Mouse (Mus musculus) kidney, embryonic 15.5 days (tissue): ENCODE data around the gene Kcnd3. TPM values are rescaled to one million over a fixed set of nuclear protein-coding genes. Genes with fewer than 3 reads are reported as not detected.

ENCODE experiments used
- ATAC-seq: fragments of 200-750 bp; cut with Nextera tagmentation; replicated peaks from 2 replicates; pipeline ENCODE4 v1.8.0; 2017; ENCODE audit warnings: moderate TSS enrichment; ENCODE audit not compliant: low FRiP score
- H3K27ac ChIP-seq: fragments of 300-500 bp; sonication (generic); 2 replicates; pipeline ENCODE4 v1.5.1; 2015; ENCODE audit warnings: mild to moderate bottlenecking, inconsistent platforms
- H3K27me3 ChIP-seq: fragments of 300-500 bp; sonication (generic); 2 replicates; pipeline ENCODE4 v1.6.1; 2015; ENCODE audit warnings: inconsistent platforms
- H3K36me3 ChIP-seq: fragments of 300-500 bp; sonication (generic); 2 replicates; pipeline ENCODE4 v1.6.1; 2015; ENCODE audit warnings: inconsistent platforms
- H3K4me1 ChIP-seq: fragments of 300-500 bp; sonication (generic); 2 replicates; pipeline ENCODE4 v1.6.1; 2015; ENCODE audit warnings: inconsistent platforms
- H3K4me2 ChIP-seq: fragments of 300-500 bp; sonication (generic); 2 replicates; pipeline ENCODE4 v1.6.1; 2015; ENCODE audit warnings: moderate library complexity, mild to moderate bottlenecking, inconsistent platforms
- H3K4me3 ChIP-seq: fragments of 300-500 bp; sonication (generic); replicated peaks from 2 replicates; pipeline ENCODE4 v1.5.1; 2015; ENCODE audit warnings: mild to moderate bottlenecking, inconsistent platforms
- H3K9ac ChIP-seq: fragments of 300-500 bp; sonication (generic); 2 replicates; pipeline ENCODE4 v1.6.1; 2015; ENCODE audit warnings: mild to moderate bottlenecking, inconsistent platforms
- H3K9me3 ChIP-seq: fragments of 300-500 bp; sonication (generic); replicated peaks from 2 replicates; pipeline ENCODE4 v1.6.1; 2016; ENCODE audit warnings: inconsistent platforms
- WGBS: fragments of 180-500 bp; shearing (Covaris S2); methylation state at CpG from one replicate; pipeline ENCODE4 v1.1.7; 2015; ENCODE audit warnings: mixed read lengths; 5-methylcytosine and 5-hydroxymethylcytosine counted together
- polyA plus RNA-seq: library from polyadenylated mRNA; unstranded; fragments of >200 nt; fragmentation: Nextera tagmentation; extraction: Ambion mirVana; gene quantifications from 2 replicates; pipeline ENCODE4 v1.2.1, GENCODE M21; 2015

Gene Kcnd3
- polyA plus RNA-seq, 1 experiment from 2014 or later: 2.4 TPM

- Histone ChIP-seq H3K36me3 (no peaks in the 10 kb centered on the region), H3K4me3 (no peak overlapping the region), H3K4me1 (0 out of 2 replicates have a peak, but pooled peaks cover 2% of the 10 kb centered on the region), H3K9ac (no peak overlapping the region), H3K4me2 (no peak overlapping the region), H3K27ac (no peak overlapping the region), H3K9me3 (no peaks in the 10 kb centered on the region), H3K27me3 (no peaks in the 10 kb centered on the region)
- WGBS: 84% methylated on average over 4 of the region's 4 CpGs
- no peak for ATAC-seq
These were observed 54.5 kb downstream of the Kcnd3 start for GRCm38 (mm10) chr3:105506592-105506991.

DNA sequence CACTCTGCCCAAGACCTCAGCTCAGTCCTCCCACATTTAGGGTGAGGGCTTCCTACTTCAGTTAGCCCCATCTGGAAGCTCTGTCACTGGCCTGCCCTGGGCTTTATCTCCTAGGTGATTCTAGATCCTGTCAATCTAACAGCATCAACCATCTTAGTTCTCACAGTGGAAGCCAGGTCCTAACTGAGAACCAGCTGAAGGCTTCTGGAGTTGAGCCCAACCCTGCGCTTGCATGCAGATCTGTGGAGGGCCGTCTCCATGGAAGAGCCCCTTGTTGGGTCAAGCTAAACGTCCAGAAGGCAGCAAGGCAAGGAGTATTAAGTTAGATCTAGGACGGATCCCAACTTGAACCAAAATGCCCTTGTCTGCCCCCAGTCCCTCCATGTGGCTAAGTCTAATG is 57.2 kb downstream of the Kcnd3 start:
- 78% methylated on average over 4 of the region's 4 CpGs for WGBS
- H3K4me1 ChIP-seq: 0 out of 2 replicates have a peak, but pooled peaks cover 2% of the 10 kb centered on the region

GRCm38 (mm10) chr3:105511836-105512235 is 59.7 kb downstream of the Kcnd3 start:
- H3K27ac ChIP-seq: no peak overlapping the region
- WGBS: 57% methylated on average over 2 of the region's 2 CpGs
- no peak overlapping the region for H3K9ac ChIP-seq
- 0 out of 2 replicates have a peak, but pooled peaks cover 2% of the 10 kb centered on the region for H3K4me1 ChIP-seq
- H3K4me2 ChIP-seq: no peak overlapping the region
- H3K4me3 ChIP-seq: no peak overlapping the region
- no peak for ATAC-seq
- H3K9me3 ChIP-seq: no peaks in the 10 kb centered on the region
- H3K36me3 ChIP-seq: no peaks in the 10 kb centered on the region
- H3K27me3 ChIP-seq: no peaks in the 10 kb centered on the region

More for the DNA sequence above, 57.2 kb downstream of the Kcnd3 start:
- H3K9me3 ChIP-seq: no peaks in the 10 kb centered on the region
- H3K27ac ChIP-seq: no peak overlapping the region
- ATAC-seq: no peak
- H3K4me3 ChIP-seq: no peak overlapping the region
- no peak overlapping the region for H3K9ac ChIP-seq
- H3K4me2 ChIP-seq: no peak overlapping the region
- H3K36me3 ChIP-seq: no peaks in the 10 kb centered on the region
- H3K27me3 ChIP-seq: no peaks in the 10 kb centered on the region

DNA sequence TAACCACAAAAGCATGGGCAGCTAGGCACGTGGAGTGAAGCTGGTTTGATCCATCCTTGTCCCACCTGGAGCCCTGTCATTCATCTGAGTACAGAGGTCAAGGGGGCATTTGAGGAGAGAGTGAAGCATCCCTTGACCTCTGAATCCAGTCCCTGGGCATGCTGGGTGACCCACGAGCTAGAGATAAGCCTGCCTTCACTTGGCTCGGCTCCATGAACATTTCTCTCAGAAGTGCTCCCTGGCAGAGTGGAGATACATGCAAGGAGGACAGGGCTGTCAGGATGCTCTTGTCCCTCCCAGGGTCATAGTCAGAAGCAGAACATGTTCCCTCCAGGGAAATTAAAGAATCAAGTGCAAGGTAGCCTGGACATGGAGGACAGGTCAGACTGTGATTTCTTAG is 62.1 kb downstream of the Kcnd3 start:
- Histone ChIP-seq H3K9me3 (no peaks in the 10 kb centered on the region), H3K9ac (no peak overlapping the region), H3K36me3 (no peaks in the 10 kb centered on the region), H3K27me3 (no peaks in the 10 kb centered on the region), H3K4me3 (no peak overlapping the region), H3K4me1 (0 out of 2 replicates have a peak, but pooled peaks cover 2% of the 10 kb centered on the region), H3K4me2 (no peak overlapping the region), H3K27ac (no peak overlapping the region)
- ATAC-seq: no peak
- 74% methylated on average over 3 of the region's 3 CpGs for WGBS

- H3K27ac ChIP-seq: no peak overlapping the region
- no peak for ATAC-seq
These were observed 62.9 kb downstream of the Kcnd3 start for GRCm38 (mm10) chr3:105515035-105515434.

DNA sequence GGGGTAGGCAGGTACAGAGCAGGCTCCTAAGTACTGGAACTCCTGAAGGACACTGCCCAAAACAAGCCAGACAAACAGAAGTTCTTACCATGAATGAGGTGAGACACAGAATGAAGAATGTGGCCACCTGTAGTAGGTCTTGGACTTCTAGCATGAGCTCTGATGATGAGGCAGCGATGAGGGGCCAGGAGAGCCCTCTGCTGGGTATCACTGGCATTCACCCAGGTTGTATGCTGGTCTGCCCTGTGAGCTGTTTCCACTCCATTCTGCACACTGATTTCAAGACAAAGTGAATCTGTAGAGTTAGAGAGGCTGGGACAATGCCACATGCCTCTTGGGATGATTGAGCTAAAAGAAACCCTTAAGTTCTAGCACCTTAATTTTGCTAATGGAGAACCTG is 63.5 kb downstream of the Kcnd3 start:
- no peaks in the 10 kb centered on the region for H3K9me3 ChIP-seq
- H3K4me2 ChIP-seq: no peak overlapping the region
- H3K36me3 ChIP-seq: no peaks in the 10 kb centered on the region
- H3K4me3 ChIP-seq: no peak overlapping the region
- no peak overlapping the region for H3K9ac ChIP-seq
- H3K27ac ChIP-seq: no peak overlapping the region
- ATAC-seq: no peak
- H3K27me3 ChIP-seq: no peaks in the 10 kb centered on the region
- H3K4me1 ChIP-seq: no peaks in the 10 kb centered on the region
- WGBS: 85% methylated on average over 1 of the region's 1 CpGs

More at GRCm38 (mm10) chr3:105515035-105515434, 62.9 kb downstream of the Kcnd3 start:
- Histone ChIP-seq H3K4me3 (no peak overlapping the region), H3K27me3 (no peaks in the 10 kb centered on the region), H3K9ac (no peak overlapping the region), H3K36me3 (no peaks in the 10 kb centered on the region), H3K4me1 (0 out of 2 replicates have a peak, but pooled peaks cover 2% of the 10 kb centered on the region), H3K4me2 (no peak overlapping the region), H3K9me3 (no peaks in the 10 kb centered on the region)

DNA sequence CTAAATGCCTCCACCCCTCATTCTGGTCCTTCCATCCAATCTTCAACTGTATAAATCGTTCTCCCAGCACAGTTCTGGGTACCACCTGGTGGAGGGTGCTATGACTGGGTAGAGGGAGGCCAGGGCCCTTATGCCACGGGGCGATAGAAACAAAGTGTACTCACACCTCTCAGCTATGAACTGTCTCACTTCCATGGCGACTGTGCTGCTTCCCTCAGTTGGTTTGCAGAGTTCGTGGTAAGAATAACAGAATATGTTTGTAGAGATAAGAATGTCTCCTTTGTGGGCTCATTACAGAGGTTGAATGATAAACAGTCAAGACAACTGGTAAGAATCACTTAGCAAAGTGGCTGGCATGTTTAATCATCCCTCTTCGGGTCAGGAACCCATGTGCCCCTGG is 68.3 kb downstream of the Kcnd3 start:
- Histone ChIP-seq H3K4me2 (no peak overlapping the region), H3K9me3 (no peaks in the 10 kb centered on the region), H3K36me3 (no peaks in the 10 kb centered on the region), H3K27me3 (no peaks in the 10 kb centered on the region), H3K4me3 (no peak overlapping the region), H3K9ac (no peak overlapping the region), H3K4me1 (no peaks in the 10 kb centered on the region), H3K27ac (no peak overlapping the region)
- 81% methylated on average over 6 of the region's 6 CpGs for WGBS
- no peak for ATAC-seq

- no peak overlapping the region for H3K9ac ChIP-seq
- H3K4me1 ChIP-seq: no peaks in the 10 kb centered on the region
- no peak for ATAC-seq
- no peaks in the 10 kb centered on the region for H3K9me3 ChIP-seq
- 70% methylated on average over 12 of the region's 12 CpGs for WGBS
- no peaks in the 10 kb centered on the region for H3K36me3 ChIP-seq
- no peak overlapping the region for H3K27ac ChIP-seq
- H3K4me2 ChIP-seq: no peak overlapping the region
- no peak overlapping the region for H3K4me3 ChIP-seq
- no peaks in the 10 kb centered on the region for H3K27me3 ChIP-seq
These were observed 69.1 kb downstream of the Kcnd3 start for GRCm38 (mm10) chr3:105521178-105521631.

GRCm38 (mm10) chr3:105521639-105522038 is 69.5 kb downstream of the Kcnd3 start:
- Histone ChIP-seq H3K4me2 (no peak overlapping the region), H3K4me1 (no peaks in the 10 kb centered on the region), H3K27me3 (no peaks in the 10 kb centered on the region), H3K9me3 (no peaks in the 10 kb centered on the region), H3K36me3 (no peaks in the 10 kb centered on the region), H3K27ac (no peak overlapping the region), H3K4me3 (no peak overlapping the region), H3K9ac (no peak overlapping the region)
- WGBS: 87% methylated on average over 4 of the region's 4 CpGs
- no peak for ATAC-seq

DNA sequence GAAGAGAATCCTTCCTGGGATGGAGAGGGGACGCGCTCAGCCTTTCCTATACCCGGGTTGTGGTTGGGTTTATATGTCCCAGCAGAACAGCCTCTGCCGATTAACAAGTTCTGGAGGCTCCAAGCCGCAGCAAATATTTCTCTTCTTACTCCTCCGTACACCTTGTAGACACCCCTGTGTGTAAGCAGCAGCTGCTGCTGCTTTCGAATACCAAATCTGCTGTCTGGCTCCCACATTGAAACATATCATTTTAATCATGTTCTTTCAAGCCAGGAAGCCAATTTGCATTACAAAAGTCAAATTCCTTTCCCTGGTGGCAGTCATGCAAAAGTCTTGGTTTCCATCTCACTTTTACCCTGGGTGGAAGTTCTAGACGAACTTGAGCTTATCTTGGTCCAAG is 76.7 kb downstream of the Kcnd3 start:
- Histone ChIP-seq H3K4me3 (no peak overlapping the region), H3K27ac (no peak overlapping the region), H3K9me3 (no peaks in the 10 kb centered on the region), H3K36me3 (no peaks in the 10 kb centered on the region), H3K4me2 (no peak overlapping the region), H3K9ac (no peak overlapping the region), H3K27me3 (no peaks in the 10 kb centered on the region), H3K4me1 (peaks cover 28% of the 10 kb centered on the region)
- 80% methylated on average over 8 of the region's 8 CpGs for WGBS
- ATAC-seq: no peak

DNA sequence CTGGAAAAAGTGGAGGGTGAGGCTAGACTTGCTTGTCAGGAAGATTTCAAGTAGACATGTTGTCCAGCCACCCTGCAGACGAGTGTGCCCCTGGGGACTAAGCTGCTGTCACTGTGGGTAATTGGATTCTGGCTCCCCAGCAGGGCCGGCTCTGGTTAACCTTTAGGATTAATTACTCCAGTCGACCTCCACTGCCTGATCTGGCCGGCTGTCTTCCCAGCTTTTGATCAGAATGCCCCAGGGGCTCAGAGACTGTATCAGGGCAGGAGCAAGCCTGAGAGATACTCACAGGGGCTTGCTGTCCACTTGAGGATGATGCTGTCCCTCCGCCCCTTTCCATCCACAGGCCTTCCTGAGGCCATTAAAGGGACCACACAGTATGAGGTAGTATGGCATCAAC is 77.6 kb downstream of the Kcnd3 start:
- ATAC-seq: peak; percentile 36; the same call in 1 of the 2 replicates
- Histone ChIP-seq H3K4me3 (no peak overlapping the region), H3K27ac (no peak overlapping the region), H3K9ac (no peak overlapping the region), H3K36me3 (no peaks in the 10 kb centered on the region), H3K4me1 (peaks cover 28% of the 10 kb centered on the region), H3K4me2 (no peak overlapping the region), H3K27me3 (no peaks in the 10 kb centered on the region), H3K9me3 (no peaks in the 10 kb centered on the region)
- 24% methylated on average over 5 of the region's 5 CpGs for WGBS

GRCm38 (mm10) chr3:105530363-105531130 is 78.4 kb downstream of the Kcnd3 start:
- WGBS: 31% methylated on average over 11 of the region's 11 CpGs
- H3K27me3 ChIP-seq: no peaks in the 10 kb centered on the region
- H3K9me3 ChIP-seq: no peaks in the 10 kb centered on the region
- peak overlapping the region; percentile 16; the same call in 1 of the 2 replicates for H3K4me2 ChIP-seq
- no peak overlapping the region for H3K27ac ChIP-seq
- H3K4me1 ChIP-seq: peaks cover 28% of the 10 kb centered on the region
- no peaks in the 10 kb centered on the region for H3K36me3 ChIP-seq
- H3K9ac ChIP-seq: no peak overlapping the region
- peak; percentile 64 for ATAC-seq
- no peak overlapping the region for H3K4me3 ChIP-seq
